Mouse (Mus musculus) liver, postnatal 0 days (tissue): ENCODE measurements at regions not wholly inside any gene's neighbourhood (a gene's known extent, or its start where the extent isn't known, plus 50 kb on each side); places are given as distances from the start of the nearest gene placed in this dataset.

ENCODE experiments used
- CTCF ChIP-seq: sonication (generic); IDR thresholded peaks from 2 replicates; pipeline ENCODE4 v1.5.1; 2016; ENCODE audit warnings: antibody characterized with exemption, low read depth
- EP300 ChIP-seq: IDR thresholded peaks from 2 replicates; pipeline ENCODE4 v1.6.1; 2016; ENCODE audit warnings: antibody characterized with exemption, low read depth, mild to moderate bottlenecking

GRCm38 (mm10) chr10:92146263-92146662 is 576.0 kb downstream of the Nedd1 start:
- TF ChIP-seq CTCF = no peak
- 0 out of 2 replicates have a peak, but pooled peaks have one; percentile 9 for TF ChIP-seq EP300
